Mouse (Mus musculus) midbrain, postnatal 0 days (tissue): ENCODE results near the gene Rnf126. TPM values are rescaled to one million over a fixed set of nuclear protein-coding genes. Genes with fewer than 3 reads are reported as not detected.
"Not testable (repeated sequence)": the region's sequence is repeated elsewhere in the genome, so short reads cannot be mapped to it uniquely, and the experiment has no call there.

Experiments used
- ATAC-seq: fragments of 200-750 bp; cut with Nextera tagmentation; 2 replicates; pipeline ENCODE4 v1.8.0; 2017; ENCODE audit warnings: moderate number of reproducible peaks, mild to moderate bottlenecking, moderate TSS enrichment, moderate library complexity; ENCODE audit not compliant: low FRiP score
- DNase-seq: peaks from one replicate; pipeline ENCODE4 v3.0.0-alpha.2; 2015; ENCODE audit warnings: low spot score
- H3K27ac ChIP-seq: fragments of 300-500 bp; sonication (generic); 2 replicates; pipeline ENCODE4 v1.5.1; 2014; ENCODE audit warnings: low read depth, mild to moderate bottlenecking, low read length, mixed read lengths
- H3K27me3 ChIP-seq: fragments of 300-500 bp; sonication (generic); 2 replicates; pipeline ENCODE4 v1.6.1; 2014; ENCODE audit warnings: low read length, control low read depth, mixed read lengths; ENCODE audit not compliant: insufficient read depth
- H3K36me3 ChIP-seq: fragments of 300-500 bp; sonication (generic); 2 replicates; pipeline ENCODE4 v1.6.1; 2014; ENCODE audit warnings: low read length, control low read depth, mixed read lengths; ENCODE audit not compliant: insufficient read depth
- H3K4me1 ChIP-seq: fragments of 300-500 bp; sonication (generic); 2 replicates; pipeline ENCODE4 v1.6.1; 2014; ENCODE audit warnings: mild to moderate bottlenecking, control low read depth, antibody characterized with exemption, low read length, mixed read lengths; ENCODE audit not compliant: insufficient read depth
- H3K4me2 ChIP-seq: fragments of 300-500 bp; sonication (generic); 2 replicates; pipeline ENCODE4 v1.6.1; 2014; ENCODE audit warnings: low read depth, mild to moderate bottlenecking, low read length, mixed read lengths; ENCODE audit not compliant: poor library complexity, severe bottlenecking
- H3K4me3 ChIP-seq: fragments of 300-500 bp; sonication (generic); 2 replicates; pipeline ENCODE4 v1.5.1; 2014; ENCODE audit warnings: low read depth, mild to moderate bottlenecking, low read length, moderate library complexity
- H3K9ac ChIP-seq: fragments of 300-500 bp; sonication (generic); replicated peaks from 2 replicates; pipeline ENCODE4 v1.6.1; 2014; ENCODE audit warnings: mild to moderate bottlenecking, low read length, moderate library complexity, mixed read lengths; ENCODE audit not compliant: poor library complexity, severe bottlenecking
- H3K9me3 ChIP-seq: fragments of 300-500 bp; sonication (generic); 2 replicates; pipeline ENCODE4 v1.6.1; 2016; ENCODE audit warnings: low read length, control low read depth
- CTCF ChIP-seq: IDR thresholded peaks from 2 replicates; pipeline ENCODE4 v1.5.1; 2016; ENCODE audit warnings: antibody characterized with exemption, mild to moderate bottlenecking
- WGBS: fragments of 180-500 bp; shearing (Covaris S2); extraction: QIAGEN DNeasy Blood & Tissue Kit; methylation state at CpG from one replicate; pipeline ENCODE4 v1.1.7; 2014; 5-methylcytosine and 5-hydroxymethylcytosine counted together
- polyA plus RNA-seq: library from polyadenylated mRNA; unstranded; fragments of >200 nt; fragmentation: Nextera tagmentation; extraction: Ambion mirVana; gene quantifications from 2 replicates; pipeline ENCODE4 v1.2.1, GENCODE M21; 2015
- total RNA-seq: library from RNA; depleted of rRNA; stranded (reverse); fragments of >200 nt; gene quantifications from 2 replicates; pipeline ENCODE4 v1.2.3, GENCODE M21; 2014

The Rnf126 gene
- total and polyA plus RNA-seq, 2 experiments from 2014 or later = 107 to 134 TPM

- Histone ChIP-seq H3K4me2 (no peak overlapping the region), H3K27ac (no peak overlapping the region), H3K27me3 (no peaks in the 10 kb centered on the region), H3K4me1 (peaks cover 6% of the 10 kb centered on the region; the same call in 1 of the 2 replicates), H3K9ac (no peak overlapping the region), H3K4me3 (no peak overlapping the region), H3K9me3 (no peaks in the 10 kb centered on the region), H3K36me3 (peaks cover 50% of the 10 kb centered on the region)
- no peak for TF ChIP-seq CTCF
- 91% methylated on average over 11 of the region's 11 CpGs for WGBS
- ATAC-seq (no peak), DNase-seq (no peak)
Measured at GRCm38 (mm10) chr10:79760603-79761143, 6.1 kb downstream of the Rnf126 start.

- not testable (repeated sequence) for DNase-seq, H3K9ac ChIP-seq, ATAC-seq, H3K4me2 ChIP-seq, H3K4me1 ChIP-seq, H3K27ac ChIP-seq, H3K9me3 ChIP-seq, H3K4me3 ChIP-seq, H3K27me3 ChIP-seq
- H3K36me3 ChIP-seq = peaks cover 50% of the 10 kb centered on the region
- 95% methylated on average over 1 of the region's 1 CpGs for WGBS
Measured at GRCm38 (mm10) chr10:79759675-79760074, 7.1 kb downstream of the Rnf126 start.

GRCm38 (mm10) chr10:79756660-79757059 is 10.1 kb downstream of the Rnf126 start:
- H3K4me3 ChIP-seq = no peak overlapping the region
- WGBS = 90% methylated on average over 24 of the region's 24 CpGs
- no peak overlapping the region for H3K4me2 ChIP-seq
- H3K9me3 ChIP-seq = no peaks in the 10 kb centered on the region
- DNase-seq (no peak), ATAC-seq (no peak)
- no peak overlapping the region for H3K27ac ChIP-seq
- H3K9ac ChIP-seq = no peak overlapping the region
- no peak for TF ChIP-seq CTCF
- H3K4me1 ChIP-seq = 0 out of 2 replicates have a peak, but pooled peaks cover 3% of the 10 kb centered on the region
- no peaks in the 10 kb centered on the region for H3K27me3 ChIP-seq
- H3K36me3 ChIP-seq = peaks cover 40% of the 10 kb centered on the region

- DNase-seq = no peak
- Histone ChIP-seq H3K9ac (no peak overlapping the region), H3K9me3 (no peaks in the 10 kb centered on the region), H3K27ac (no peak overlapping the region), H3K27me3 (no peaks in the 10 kb centered on the region), H3K36me3 (peaks cover 32% of the 10 kb centered on the region), H3K4me2 (peak overlapping the region; percentile 75; the same call in 1 of the 2 replicates), H3K4me1 (0 out of 2 replicates have a peak, but pooled peaks cover 3% of the 10 kb centered on the region), H3K4me3 (no peak overlapping the region)
- ATAC-seq = no peak; the same call in 1 of the 2 replicates
- no peak for TF ChIP-seq CTCF
- 85% methylated on average over 3 of the region's 3 CpGs for WGBS
Measured at GRCm38 (mm10) chr10:79755854-79756253, 10.9 kb downstream of the Rnf126 start.

- peaks cover 28% of the 10 kb centered on the region for H3K36me3 ChIP-seq
- TF ChIP-seq CTCF = no peak
- H3K27me3 ChIP-seq = no peaks in the 10 kb centered on the region
- DNase-seq = peak; percentile 64
- H3K9me3 ChIP-seq = no peaks in the 10 kb centered on the region
- peak within 1 kb of the TSS; percentile 75 for H3K4me2 ChIP-seq
- H3K9ac ChIP-seq = peak within 1 kb of the TSS; percentile 51
- H3K27ac ChIP-seq = no peak within 1 kb of the TSS
- peak; percentile 84 for ATAC-seq
- H3K4me1 ChIP-seq = 0 out of 2 replicates have a peak, but pooled peaks cover 3% of the 10 kb centered on the region
- peak within 1 kb of the TSS; percentile 42 for H3K4me3 ChIP-seq
- under 1% methylated on average over 36 of the region's 36 CpGs for WGBS
Measured at GRCm38 (mm10) chr10:79754856-79755516, 11.8 kb downstream of the Rnf126 start, which contains the start of gene Fgf22. Gene Fgf22, plus strand, starts transcription at chr10:79755076.

GRCm38 (mm10) chr10:79748496-79748895 is 18.3 kb downstream of the Rnf126 start:
- Histone ChIP-seq H3K9ac (no peak overlapping the region), H3K9me3 (no peaks in the 10 kb centered on the region), H3K4me2 (no peak overlapping the region), H3K27me3 (no peaks in the 10 kb centered on the region), H3K4me1 (no peaks in the 10 kb centered on the region), H3K36me3 (peaks cover 7% of the 10 kb centered on the region), H3K27ac (no peak overlapping the region), H3K4me3 (no peak overlapping the region)
- no peak for ATAC-seq
- WGBS = 85% methylated on average over 6 of the region's 6 CpGs
- no peak for TF ChIP-seq CTCF
- no peak for DNase-seq
